Mouse (Mus musculus) limb, embryonic 14.5 days (tissue): ENCODE data around the gene Tm4sf4. TPM values are rescaled to one million over a fixed set of nuclear protein-coding genes. Genes with fewer than 3 reads are reported as not detected.

Experiments
- ATAC-seq: fragments of 200-750 bp; cut with Nextera tagmentation; 2 replicates; pipeline ENCODE4 v1.8.0; 2017; ENCODE audit warnings: low read depth, moderate number of reproducible peaks, moderate TSS enrichment; ENCODE audit not compliant: low FRiP score
- DNase-seq: peaks from one replicate; pipeline ENCODE4 v3.0.0-alpha.2; 2015; ENCODE audit warnings: low spot score
- H3K27ac ChIP-seq: fragments of 300-500 bp; sonication (generic); replicated peaks from 2 replicates; pipeline ENCODE4 v1.5.1; 2014; ENCODE audit warnings: low read depth, mild to moderate bottlenecking, low read length, moderate library complexity, mixed read lengths
- H3K27me3 ChIP-seq: fragments of 300-500 bp; sonication (generic); 2 replicates; pipeline ENCODE4 v1.6.1; 2014; ENCODE audit warnings: low read length, mixed read lengths; ENCODE audit not compliant: control insufficient read depth, insufficient read depth
- H3K36me3 ChIP-seq: fragments of 300-500 bp; sonication (generic); 2 replicates; pipeline ENCODE4 v1.6.1; 2014; ENCODE audit warnings: mild to moderate bottlenecking, low read length, moderate library complexity, mixed read lengths; ENCODE audit not compliant: control insufficient read depth, insufficient read depth
- H3K4me1 ChIP-seq: fragments of 300-500 bp; sonication (generic); 2 replicates; pipeline ENCODE4 v1.6.1; 2014; ENCODE audit warnings: antibody characterized with exemption, low read length, mixed read lengths; ENCODE audit not compliant: control insufficient read depth, insufficient read depth
- H3K4me2 ChIP-seq: fragments of 300-500 bp; sonication (generic); replicated peaks from 2 replicates; pipeline ENCODE4 v1.6.1; 2014; ENCODE audit warnings: low read depth, mild to moderate bottlenecking, low read length, moderate library complexity; ENCODE audit not compliant: severe bottlenecking
- H3K4me3 ChIP-seq: fragments of 300-500 bp; sonication (generic); replicated peaks from 2 replicates; pipeline ENCODE4 v1.5.1; 2014; ENCODE audit warnings: low read length
- H3K9ac ChIP-seq: fragments of 300-500 bp; sonication (generic); 2 replicates; pipeline ENCODE4 v1.6.1; 2014; ENCODE audit warnings: mild to moderate bottlenecking, low read depth, low read length, moderate library complexity; ENCODE audit not compliant: severe bottlenecking
- H3K9me3 ChIP-seq: fragments of 300-500 bp; sonication (generic); 2 replicates; pipeline ENCODE4 v1.6.1; 2016; ENCODE audit warnings: low read length; ENCODE audit not compliant: control insufficient read depth
- POLR2A ChIP-seq: fragments of 200-500 bp; IDR thresholded peaks from 2 replicates; pipeline ENCODE4 v1.8.0; 2012; ENCODE audit warnings: inconsistent platforms, mild to moderate bottlenecking, moderate library complexity, borderline replicate concordance; ENCODE audit not compliant: insufficient read depth, insufficient read length; ENCODE audit errors: extremely low read depth
- WGBS: fragments of 180-500 bp; shearing (Covaris S2); extraction: QIAGEN DNeasy Blood & Tissue Kit; methylation state at CpG from one replicate; pipeline ENCODE4 v1.1.7; 2014; 5-methylcytosine and 5-hydroxymethylcytosine counted together
- polyA plus RNA-seq, 2 experiments: library from polyadenylated mRNA; depleted of rRNA in 1 of 2; stranded (reverse) in 1 of 2; unstranded in 1 of 2; fragments of >200 nt; fragmentation: Nextera tagmentation in 1 of 2; extraction: Ambion mirVana in 1 of 2; gene quantifications; 2 replicates each; pipeline versions ENCODE4 v1.2.1 to v1.2.3; 2012 to 2014

Tm4sf4 gene
- polyA plus RNA-seq, 2 experiments = 0.12 to 0.13 TPM

GRCm38 (mm10) chr3:57458652-57459051, 33.5 kb downstream of the Tm4sf4 start:
- H3K4me2 ChIP-seq = no peak overlapping the region
- H3K9me3 ChIP-seq = no peaks in the 10 kb centered on the region
- H3K4me3 ChIP-seq = no peak overlapping the region
- 39% methylated on average over 11 of the region's 11 CpGs for WGBS
- H3K27me3 ChIP-seq = no peaks in the 10 kb centered on the region
- TF ChIP-seq POLR2A = no peak
- H3K27ac ChIP-seq = no peak overlapping the region
- no peak overlapping the region for H3K9ac ChIP-seq
- no peak for DNase-seq
- no peak for ATAC-seq
- H3K36me3 ChIP-seq = peaks cover 43% of the 10 kb centered on the region
- H3K4me1 ChIP-seq = no peaks in the 10 kb centered on the region

- Histone ChIP-seq H3K4me3 (no peak overlapping the region), H3K4me2 (no peak overlapping the region), H3K36me3 (peaks cover 37% of the 10 kb centered on the region), H3K9me3 (no peaks in the 10 kb centered on the region), H3K9ac (no peak overlapping the region), H3K4me1 (no peaks in the 10 kb centered on the region), H3K27ac (no peak overlapping the region), H3K27me3 (no peaks in the 10 kb centered on the region)
- ATAC-seq (no peak), DNase-seq (no peak)
- 86% methylated on average over 4 of the region's 4 CpGs for WGBS
- TF ChIP-seq POLR2A = no peak
These were observed 38.2 kb downstream of the Tm4sf4 start for GRCm38 (mm10) chr3:57463302-57463701.

GRCm38 (mm10) chr3:57466289-57466688, 41.2 kb downstream of the Tm4sf4 start:
- WGBS = 61% methylated on average over 3 of the region's 3 CpGs
- peak; percentile 44 for DNase-seq
- no peak for TF ChIP-seq POLR2A

GRCm38 (mm10) chr3:57469325-57469724, 44.2 kb downstream of the Tm4sf4 start:
- no peak for DNase-seq
- Histone ChIP-seq H3K27ac (no peak overlapping the region), H3K27me3 (no peaks in the 10 kb centered on the region), H3K9ac (no peak overlapping the region), H3K36me3 (no peaks in the 10 kb centered on the region), H3K4me2 (no peak overlapping the region), H3K4me1 (peaks cover 30% of the 10 kb centered on the region), H3K4me3 (no peak overlapping the region), H3K9me3 (no peaks in the 10 kb centered on the region)
- 96% methylated on average over 3 of the region's 3 CpGs for WGBS
- ATAC-seq = no peak
- no peak for TF ChIP-seq POLR2A

More at GRCm38 (mm10) chr3:57466289-57466688, 41.2 kb downstream of the Tm4sf4 start:
- H3K9me3 ChIP-seq = no peaks in the 10 kb centered on the region
- H3K27me3 ChIP-seq = no peaks in the 10 kb centered on the region
- peaks cover 15% of the 10 kb centered on the region for H3K4me1 ChIP-seq
- no peak for ATAC-seq
- H3K27ac ChIP-seq = no peak overlapping the region
- no peak overlapping the region for H3K4me2 ChIP-seq
- H3K4me3 ChIP-seq = no peak overlapping the region
- peaks cover 23% of the 10 kb centered on the region for H3K36me3 ChIP-seq
- H3K9ac ChIP-seq = no peak overlapping the region

GRCm38 (mm10) chr3:57470326-57470725, 45.2 kb downstream of the Tm4sf4 start:
- 6% methylated on average over 5 of the region's 5 CpGs for WGBS
- no peak for TF ChIP-seq POLR2A
- Histone ChIP-seq H3K4me3 (no peak overlapping the region), H3K36me3 (no peaks in the 10 kb centered on the region), H3K9me3 (no peaks in the 10 kb centered on the region), H3K4me2 (peak overlapping the region; percentile 40), H3K27me3 (no peaks in the 10 kb centered on the region), H3K4me1 (peaks cover 30% of the 10 kb centered on the region), H3K9ac (peak overlapping the region; percentile 25), H3K27ac (peak overlapping the region; percentile 81)
- ATAC-seq = peak; percentile 63; the same call in 1 of the 2 replicates
- peak; percentile 70 for DNase-seq
